Mouse (Mus musculus): Measurements from ENCODE around the gene Caml.
A peak's percentile ranks its signal among the peaks of the same experiment; 100 is the strongest.

GRCm38 (mm10) chr13:55622649-55623541 is at the start of gene Caml:
- no peak for TF ChIP-seq CTCF (IDR thresholded peaks at IDR 0.05; ENCODE audit: extremely low read depth, insufficient read depth, low read length)
- TF ChIP-seq POLR2A (IDR thresholded peaks at IDR 0.05; ENCODE audit: extremely low read depth, insufficient read depth, low read length), result peak; percentile 96
